Mouse (Mus musculus) v-Abl transformed pro-B cells (cell line): Measurements from ENCODE around the gene Vmn1r180.
"Not testable (repeated sequence)": the region's sequence is repeated elsewhere in the genome, so short reads cannot be mapped to it uniquely, and the experiment has no call there.

ENCODE experiments used
- in situ Hi-C, 2 experiments: fragments of 400-800 bp; cut with MboI; formaldehyde crosslinking; loops; one replicate each; pipeline ENCODE4 v1.15.1; 2025; ENCODE audit not compliant: unreplicated experiment in 2 of 2

The Vmn1r180 gene

GRCm38 (mm10) chr7:23950332-23950731 lies at the start of gene Vmn1r180:
TSS of gene Vmn1r180 (plus strand) at chr7:23950632.
- in situ Hi-C loops, result no loop called here

DNA sequence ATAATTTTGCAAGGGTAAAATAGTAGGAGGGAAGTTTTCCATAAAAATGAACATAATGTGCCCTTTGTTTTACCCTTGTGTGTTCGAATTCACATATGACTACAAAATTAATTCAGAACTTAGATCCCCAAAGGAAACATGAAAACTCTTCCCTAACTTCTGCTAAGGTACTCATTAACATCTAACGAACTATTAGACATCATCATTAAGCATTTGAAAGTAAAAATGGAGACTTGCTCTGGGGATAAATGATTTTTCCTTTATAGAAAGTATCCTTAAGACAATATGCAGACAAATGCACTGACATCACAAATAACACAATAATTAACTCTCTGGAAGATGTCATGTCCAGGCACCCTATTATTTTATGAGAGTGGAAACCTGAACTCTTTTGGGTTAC lies 23.8 kb upstream of the Vmn1r180 start, which contains the start of gene Vmn1r179:
Gene Vmn1r179, plus strand, starts transcription at position 301 of the 400 bp plus-strand sequence.
- in situ Hi-C loops, result no loop called here

DNA sequence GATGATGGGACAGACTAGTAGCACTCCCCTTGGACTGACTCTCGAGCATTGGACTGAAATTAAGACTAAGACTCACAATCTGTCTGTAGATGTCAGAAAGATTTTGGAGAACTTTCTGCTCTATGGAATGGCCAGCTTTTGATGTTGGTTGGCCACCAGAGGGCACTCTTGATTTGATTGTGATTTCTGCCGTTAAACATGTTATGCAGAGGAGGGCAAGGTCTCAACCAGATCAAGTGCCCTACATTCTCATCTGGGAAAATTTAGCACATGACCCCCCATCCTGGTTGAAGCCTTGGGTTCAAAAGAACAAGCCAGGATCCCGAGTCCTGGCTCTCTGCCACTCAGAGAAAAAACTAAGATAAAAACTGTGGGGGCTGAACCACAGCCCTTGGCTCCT lies 17.6 kb downstream of the Vmn1r180 start:
- in situ Hi-C loops, result loop anchor here (5.0 to 10.0 kb wide), 5 partner anchors 187 to 687 kb away; no protein-coding TSS in a partner anchor

- in situ Hi-C loops, result not testable (repeated sequence)
These were observed 23.9 kb downstream of the Vmn1r180 start, which contains the start of gene Vmn1r181 for GRCm38 (mm10) chr7:23974315-23974714. TSS of gene Vmn1r181 (plus strand) at chr7:23974615.

DNA sequence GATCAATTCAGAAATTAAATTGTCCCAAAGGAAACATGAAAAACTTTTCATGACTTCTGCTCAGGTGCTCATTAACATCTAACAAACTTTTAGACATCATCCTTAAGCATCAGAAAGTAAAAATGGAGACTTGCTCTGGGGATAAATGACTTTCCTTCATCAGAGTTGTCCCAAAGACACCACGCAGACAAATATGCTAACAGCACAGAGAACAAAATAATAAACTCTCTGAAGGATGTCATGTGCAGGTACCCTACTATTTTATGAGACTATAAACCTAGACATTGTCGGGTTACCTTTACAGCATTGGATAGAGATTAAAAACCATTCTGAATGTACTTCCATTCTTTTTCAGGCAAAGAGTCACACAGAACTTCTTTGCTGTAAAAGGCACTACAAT lies 51.0 kb downstream of the Vmn1r180 start, which contains the start of gene V1rd19:
Gene V1rd19, plus strand, starts transcription at position 301 of the 400 bp plus-strand sequence.
- in situ Hi-C loops, result no loop called here
